Mouse (Mus musculus) intestine, embryonic 15.5 days (tissue): ENCODE measurements around the gene Gpx1. TPM values are rescaled to one million over a fixed set of nuclear protein-coding genes. Genes with fewer than 3 reads are reported as not detected.

ENCODE experiments used
- ATAC-seq: fragments of 200-750 bp; cut with Nextera tagmentation; 2 replicates; pipeline ENCODE4 v1.8.0; 2017; ENCODE audit warnings: moderate TSS enrichment, moderate library complexity
- H3K27ac ChIP-seq: fragments of 300-500 bp; sonication (generic); 2 replicates; pipeline ENCODE4 v1.5.1; 2015; ENCODE audit warnings: mild to moderate bottlenecking, inconsistent platforms
- H3K27me3 ChIP-seq: fragments of 300-500 bp; sonication (generic); replicated peaks from 2 replicates; pipeline ENCODE4 v1.6.1; 2015; ENCODE audit warnings: inconsistent platforms
- H3K36me3 ChIP-seq: fragments of 300-500 bp; sonication (generic); 2 replicates; pipeline ENCODE4 v1.6.1; 2015; ENCODE audit warnings: inconsistent platforms
- H3K4me1 ChIP-seq: fragments of 300-500 bp; sonication (generic); replicated peaks from 2 replicates; pipeline ENCODE4 v1.6.1; 2015; ENCODE audit warnings: inconsistent platforms
- H3K4me2 ChIP-seq: fragments of 300-500 bp; sonication (generic); replicated peaks from 2 replicates; pipeline ENCODE4 v1.6.1; 2015; ENCODE audit warnings: mild to moderate bottlenecking, inconsistent platforms
- H3K4me3 ChIP-seq: fragments of 300-500 bp; sonication (generic); replicated peaks from 2 replicates; pipeline ENCODE4 v1.5.1; 2015; ENCODE audit warnings: inconsistent platforms
- H3K9ac ChIP-seq: fragments of 300-500 bp; sonication (generic); 2 replicates; pipeline ENCODE4 v1.6.1; 2015; ENCODE audit warnings: inconsistent platforms
- H3K9me3 ChIP-seq: fragments of 300-500 bp; sonication (generic); 2 replicates; pipeline ENCODE4 v1.6.1; 2016; ENCODE audit warnings: inconsistent platforms
- WGBS: fragments of 180-500 bp; shearing (Covaris S2); methylation state at CpG from one replicate; pipeline ENCODE4 v1.1.7; 2015; 5-methylcytosine and 5-hydroxymethylcytosine counted together
- polyA plus RNA-seq: library from polyadenylated mRNA; unstranded; fragments of >200 nt; fragmentation: Nextera tagmentation; extraction: Ambion mirVana; gene quantifications from 2 replicates; pipeline ENCODE4 v1.2.1, GENCODE M21; 2015

Gpx1 gene
- polyA plus RNA-seq, 1 experiment from 2014 or later: 1,041 TPM

DNA sequence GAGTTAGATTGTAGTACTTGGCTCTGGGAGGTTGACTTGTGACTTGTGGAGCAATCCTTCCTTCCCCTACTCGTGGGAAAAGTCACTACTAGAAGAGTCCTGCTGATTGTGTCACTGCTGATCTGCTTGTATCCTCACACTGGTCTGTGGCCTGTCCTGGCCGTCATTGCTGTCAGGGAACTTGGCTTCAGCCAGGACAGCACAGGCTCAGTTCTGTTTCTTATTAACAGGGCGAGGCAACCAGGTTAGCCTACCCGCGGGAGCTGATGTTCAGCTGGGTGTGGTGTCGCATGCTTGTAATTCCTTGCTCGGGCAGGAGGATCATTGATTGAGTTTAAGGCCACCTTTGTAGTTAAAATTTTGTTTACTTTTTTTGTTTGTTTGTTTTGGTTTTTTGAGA lies 46.3 kb downstream of the Gpx1 start:
- Histone ChIP-seq H3K4me2 (no peak overlapping the region), H3K27ac (no peak overlapping the region), H3K27me3 (no peaks in the 10 kb centered on the region), H3K4me3 (no peak overlapping the region), H3K9ac (no peak overlapping the region), H3K9me3 (no peaks in the 10 kb centered on the region), H3K36me3 (peaks cover 41% of the 10 kb centered on the region), H3K4me1 (no peaks in the 10 kb centered on the region)
- 60% methylated on average over 7 of the region's 7 CpGs for WGBS
- peak; percentile 50; the same call in 1 of the 2 replicates for ATAC-seq

DNA sequence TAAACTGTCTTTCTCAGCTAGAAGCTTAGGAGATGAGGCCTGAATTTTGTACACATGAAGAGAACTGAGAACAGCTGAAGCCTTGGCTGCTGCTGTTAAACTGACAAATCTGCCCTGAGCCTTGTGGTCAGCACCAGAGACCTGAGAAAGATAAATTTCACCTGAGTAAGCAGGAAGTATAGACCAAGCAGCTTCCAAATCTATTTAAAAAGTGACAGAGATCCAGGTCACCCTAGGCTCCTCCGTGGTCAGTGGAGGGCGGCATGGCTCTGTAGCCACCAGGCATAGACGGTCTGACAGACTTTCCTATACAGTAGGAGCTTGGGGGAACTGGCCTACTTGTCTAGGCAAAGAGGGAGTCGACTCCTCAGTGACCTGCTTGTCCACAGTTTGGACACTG lies 48.1 kb downstream of the Gpx1 start:
- H3K27me3 ChIP-seq: no peaks in the 10 kb centered on the region
- no peak overlapping the region for H3K9ac ChIP-seq
- H3K36me3 ChIP-seq: peaks cover 40% of the 10 kb centered on the region
- no peak overlapping the region for H3K4me2 ChIP-seq
- no peaks in the 10 kb centered on the region for H3K9me3 ChIP-seq
- no peak overlapping the region for H3K4me3 ChIP-seq
- 85% methylated on average over 4 of the region's 4 CpGs for WGBS
- no peak for ATAC-seq
- H3K27ac ChIP-seq: no peak overlapping the region
- H3K4me1 ChIP-seq: no peaks in the 10 kb centered on the region

DNA sequence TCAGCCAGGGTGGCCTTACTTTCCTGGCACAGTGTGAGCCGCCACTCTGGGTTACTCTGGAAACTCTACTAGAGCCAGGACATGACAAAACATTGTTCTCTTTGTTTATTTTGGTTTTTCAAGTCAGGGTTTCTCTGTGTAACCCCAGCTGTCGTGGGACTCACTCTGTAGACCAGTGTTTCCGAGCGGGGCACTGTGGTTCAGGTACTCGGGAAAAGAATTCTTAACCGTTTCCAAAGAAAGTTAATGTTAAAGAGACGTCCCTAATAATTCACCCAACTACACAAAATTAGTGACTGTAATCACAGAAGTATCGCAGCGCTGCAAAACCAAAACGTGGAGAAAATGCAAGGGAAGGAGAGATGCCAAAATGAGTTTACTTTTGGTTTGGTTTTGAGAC lies 49.9 kb downstream of the Gpx1 start:
- Histone ChIP-seq H3K4me2 (no peak overlapping the region), H3K36me3 (peaks cover 50% of the 10 kb centered on the region), H3K4me1 (no peaks in the 10 kb centered on the region), H3K27me3 (no peaks in the 10 kb centered on the region), H3K9ac (no peak overlapping the region), H3K27ac (no peak overlapping the region), H3K9me3 (no peaks in the 10 kb centered on the region), H3K4me3 (no peak overlapping the region)
- ATAC-seq: no peak
- whole genome bisulfite sequencing: 85% methylated on average over 10 of the region's 10 CpGs

DNA sequence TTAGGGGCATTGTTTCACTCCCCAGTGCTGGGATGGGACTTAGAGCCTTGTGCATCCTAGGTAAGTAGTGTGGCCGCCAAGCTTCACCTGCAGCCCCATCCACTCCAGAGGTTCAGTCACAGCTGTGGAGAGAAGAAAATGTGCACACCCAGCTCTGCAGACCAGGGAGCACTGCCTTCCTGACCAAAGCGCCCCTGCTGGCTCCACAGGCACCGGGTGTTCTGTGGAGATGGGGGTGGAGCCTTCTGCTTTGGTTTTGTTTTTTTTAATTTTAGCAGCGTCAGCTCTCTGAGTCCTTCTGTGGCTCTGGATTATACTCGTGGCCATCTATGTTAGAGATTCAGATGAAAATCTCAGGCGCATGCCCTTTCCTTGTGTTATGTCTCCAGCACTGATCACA lies 50.5 kb downstream of the Gpx1 start:
- no peak overlapping the region for H3K4me2 ChIP-seq
- 79% methylated on average over 6 of the region's 6 CpGs for WGBS
- H3K4me1 ChIP-seq: no peaks in the 10 kb centered on the region
- H3K9ac ChIP-seq: no peak overlapping the region
- H3K36me3 ChIP-seq: peaks cover 47% of the 10 kb centered on the region
- no peaks in the 10 kb centered on the region for H3K9me3 ChIP-seq
- ATAC-seq: no peak
- no peak overlapping the region for H3K27ac ChIP-seq
- no peaks in the 10 kb centered on the region for H3K27me3 ChIP-seq
- no peak overlapping the region for H3K4me3 ChIP-seq

Other genes starting within 250 kb of the Gpx1 start
- 76.5 and 96.8 TPM in 2 replicates for gene Apeh, start 244.3 kb upstream of the Gpx1 start, polyA plus RNA-seq
- gene Bsn, start 148.5 kb upstream of the Gpx1 start, polyA plus RNA-seq: 4.7 and 4.9 TPM in 2 replicates
- 72.9 and 75.1 TPM in 2 replicates for gene Dag1, start 74.9 kb upstream of the Gpx1 start, polyA plus RNA-seq
- gene Nicn1, start 48.5 kb upstream of the Gpx1 start, polyA plus RNA-seq: 28.9 and 29.5 TPM in 2 replicates
- 20.9 and 23.2 TPM in 2 replicates for gene Amt, start 42.0 kb upstream of the Gpx1 start, polyA plus RNA-seq
- gene Rhoa, start 32.8 kb upstream of the Gpx1 start, polyA plus RNA-seq: 422 and 453 TPM in 2 replicates
- gene Tcta, start 32.7 kb upstream of the Gpx1 start, polyA plus RNA-seq: 34.1 and 37.1 TPM in 2 replicates
- gene Usp4, start 8.9 kb downstream of the Gpx1 start, polyA plus RNA-seq: 82.5 and 89.1 TPM in 2 replicates
- 0.30 and 0.88 TPM in 2 replicates for gene 1700102P08Rik, start 53.9 kb downstream of the Gpx1 start, polyA plus RNA-seq
- gene Ccdc36, start 89.6 kb downstream of the Gpx1 start, polyA plus RNA-seq: 1.5 and 1.6 TPM in 2 replicates
- not detected in 2 replicates for gene BC048562, start 97.6 kb downstream of the Gpx1 start, polyA plus RNA-seq
- 51.2 and 53.9 TPM in 2 replicates for gene Ccdc71, start 121.6 kb downstream of the Gpx1 start, polyA plus RNA-seq
- 48.7 and 54.2 TPM in 2 replicates for gene Klhdc8b, start 122.7 kb downstream of the Gpx1 start, polyA plus RNA-seq
- gene Lamb2, start 140.8 kb downstream of the Gpx1 start, polyA plus RNA-seq: 29.5 and 35.0 TPM in 2 replicates
- gene Usp19, start 151.7 kb downstream of the Gpx1 start, polyA plus RNA-seq: 49.5 and 52.4 TPM in 2 replicates
- gene Qars, start 168.8 kb downstream of the Gpx1 start, polyA plus RNA-seq: 105 and 106 TPM in 2 replicates
- gene Qrich1, start 177.9 kb downstream of the Gpx1 start, polyA plus RNA-seq: 93.1 and 102 TPM in 2 replicates
- gene Impdh2, start 221.4 kb downstream of the Gpx1 start, polyA plus RNA-seq: 173 and 179 TPM in 2 replicates
- 37.7 and 42.4 TPM in 2 replicates for gene Ndufaf3, start 228.5 kb downstream of the Gpx1 start, polyA plus RNA-seq
- gene Dalrd3, start 231.0 kb downstream of the Gpx1 start, polyA plus RNA-seq: 112 and 118 TPM in 2 replicates
- gene Wdr6, start 239.8 kb downstream of the Gpx1 start, polyA plus RNA-seq: 71.4 and 72.7 TPM in 2 replicates